Mouse (Mus musculus): ENCODE measurements around the gene Ap2b1. TPM values are rescaled to one million over a fixed set of nuclear protein-coding genes. Genes with fewer than 3 reads are reported as not detected.

Gene Ap2b1
- polyA plus RNA-seq, 1 experiment from 2014 or later = 117 TPM

GRCm38 (mm10) chr11:83285627-83286026 is 13.2 kb upstream of the Ap2b1 start:
- no peak overlapping the region for H3K27ac ChIP-seq (replicated peaks)
- ATAC-seq (ENCODE audit: low FRiP score, low read depth) = no peak
- WGBS = 90% methylated on average over 4 of the region's 4 CpGs
- H3K36me3 ChIP-seq = no peaks in the 10 kb centered on the region
- no peaks in the 10 kb centered on the region for H3K9me3 ChIP-seq
- no peak overlapping the region for H3K9ac ChIP-seq
- no peak overlapping the region for H3K4me3 ChIP-seq
- H3K4me2 ChIP-seq = no peak overlapping the region
- peaks cover 4% of the 10 kb centered on the region; the same call in 1 of the 2 replicates for H3K4me1 ChIP-seq (replicated peaks)
- H3K27me3 ChIP-seq = no peaks in the 10 kb centered on the region

GRCm38 (mm10) chr11:83286566-83286965 is 12.3 kb upstream of the Ap2b1 start, which contains the start of gene Slfn14:
Gene Slfn14 (minus strand): TSS chr11:83286726.
- Histone ChIP-seq H3K4me1 (replicated peaks) (peaks cover 9% of the 10 kb centered on the region), H3K4me3 (no peak within 1 kb of the TSS), H3K27ac (replicated peaks) (no peak within 1 kb of the TSS), H3K27me3 (no peaks in the 10 kb centered on the region), H3K9ac (no peak within 1 kb of the TSS), H3K9me3 (no peaks in the 10 kb centered on the region), H3K4me2 (no peak within 1 kb of the TSS), H3K36me3 (no peaks in the 10 kb centered on the region)
- no peak for ATAC-seq (ENCODE audit: low FRiP score, low read depth)
- WGBS = 73% methylated on average over 1 of the region's 1 CpGs

- 94% methylated on average over 5 of the region's 5 CpGs for WGBS
- Histone ChIP-seq H3K4me3 (no peak overlapping the region), H3K9ac (no peak overlapping the region), H3K27ac (replicated peaks) (no peak overlapping the region), H3K27me3 (no peaks in the 10 kb centered on the region), H3K9me3 (no peaks in the 10 kb centered on the region), H3K4me2 (no peak overlapping the region), H3K36me3 (no peaks in the 10 kb centered on the region), H3K4me1 (replicated peaks) (peaks cover 28% of the 10 kb centered on the region)
- no peak for ATAC-seq (ENCODE audit: low FRiP score, low read depth)
Measured at GRCm38 (mm10) chr11:83289036-83289435, 9.8 kb upstream of the Ap2b1 start.

GRCm38 (mm10) chr11:83289633-83290032 is 9.2 kb upstream of the Ap2b1 start:
- Histone ChIP-seq H3K27me3 (no peaks in the 10 kb centered on the region), H3K9ac (no peak overlapping the region), H3K4me2 (no peak overlapping the region), H3K4me3 (no peak overlapping the region), H3K9me3 (no peaks in the 10 kb centered on the region), H3K4me1 (replicated peaks) (peaks cover 31% of the 10 kb centered on the region), H3K36me3 (no peaks in the 10 kb centered on the region), H3K27ac (replicated peaks) (no peak overlapping the region)
- WGBS = 86% methylated on average over 2 of the region's 2 CpGs
- no peak for ATAC-seq (ENCODE audit: low FRiP score, low read depth)

- Histone ChIP-seq H3K27ac (replicated peaks) (peak overlapping the region; percentile 82), H3K9me3 (no peaks in the 10 kb centered on the region), H3K4me2 (peak overlapping the region; percentile 68), H3K27me3 (no peaks in the 10 kb centered on the region), H3K4me3 (peak overlapping the region; percentile 57), H3K4me1 (replicated peaks) (peaks cover 41% of the 10 kb centered on the region), H3K9ac (peak overlapping the region; percentile 60), H3K36me3 (peaks cover 15% of the 10 kb centered on the region)
- peak; percentile 100 for ATAC-seq (ENCODE audit: low FRiP score, low read depth)
- WGBS = under 1% methylated on average over 37 of the region's 38 CpGs
Measured at GRCm38 (mm10) chr11:83291375-83292250, 7.2 kb upstream of the Ap2b1 start.

- peaks cover 15% of the 10 kb centered on the region for H3K36me3 ChIP-seq
- WGBS = 2% methylated on average over 5 of the region's 5 CpGs
- no peaks in the 10 kb centered on the region for H3K27me3 ChIP-seq
- no peak for ATAC-seq (ENCODE audit: low FRiP score, low read depth)
- H3K9me3 ChIP-seq = no peaks in the 10 kb centered on the region
- H3K4me3 ChIP-seq = peak overlapping the region; percentile 57
- H3K4me1 ChIP-seq (replicated peaks) = peaks cover 47% of the 10 kb centered on the region
- peak overlapping the region; percentile 71 for H3K27ac ChIP-seq (replicated peaks)
- peak overlapping the region; percentile 60 for H3K9ac ChIP-seq
- peak overlapping the region; percentile 68 for H3K4me2 ChIP-seq
Measured at GRCm38 (mm10) chr11:83292251-83292587, 6.6 kb upstream of the Ap2b1 start.

GRCm38 (mm10) chr11:83293182-83293581 is 5.6 kb upstream of the Ap2b1 start:
- H3K27ac ChIP-seq (replicated peaks) = no peak overlapping the region
- H3K4me1 ChIP-seq (replicated peaks) = peaks cover 56% of the 10 kb centered on the region
- peaks cover 15% of the 10 kb centered on the region for H3K36me3 ChIP-seq
- no peak for ATAC-seq (ENCODE audit: low FRiP score, low read depth)
- H3K9me3 ChIP-seq = no peaks in the 10 kb centered on the region
- 91% methylated on average over 1 of the region's 1 CpGs for WGBS
- peak overlapping the region; percentile 60; the same call in 1 of the 2 replicates for H3K9ac ChIP-seq
- H3K27me3 ChIP-seq = no peaks in the 10 kb centered on the region
- peak overlapping the region; percentile 57 for H3K4me3 ChIP-seq
- peak overlapping the region; percentile 68 for H3K4me2 ChIP-seq

- Histone ChIP-seq H3K9me3 (no peaks in the 10 kb centered on the region), H3K4me3 (no peak overlapping the region), H3K4me2 (peak overlapping the region; percentile 68; the same call in 1 of the 2 replicates), H3K36me3 (peaks cover 15% of the 10 kb centered on the region), H3K9ac (no peak overlapping the region), H3K27me3 (no peaks in the 10 kb centered on the region), H3K4me1 (replicated peaks) (peaks cover 58% of the 10 kb centered on the region), H3K27ac (replicated peaks) (no peak overlapping the region)
- ATAC-seq (ENCODE audit: low FRiP score, low read depth) = no peak
- 94% methylated on average over 2 of the region's 2 CpGs for WGBS
Measured at GRCm38 (mm10) chr11:83294133-83294532, 4.7 kb upstream of the Ap2b1 start.

GRCm38 (mm10) chr11:83297816-83298215 is 1.0 kb upstream of the Ap2b1 start:
- 76% methylated on average over 6 of the region's 6 CpGs for WGBS
- Histone ChIP-seq H3K9me3 (no peaks in the 10 kb centered on the region), H3K9ac (no peak overlapping the region), H3K4me2 (peak overlapping the region; percentile 79), H3K27ac (replicated peaks) (no peak overlapping the region), H3K27me3 (no peaks in the 10 kb centered on the region), H3K4me1 (replicated peaks) (peaks cover 56% of the 10 kb centered on the region), H3K4me3 (peak overlapping the region; percentile 95), H3K36me3 (peaks cover 15% of the 10 kb centered on the region)
- no peak for ATAC-seq (ENCODE audit: low FRiP score, low read depth)

- WGBS = 93% methylated on average over 9 of the region's 9 CpGs
- Histone ChIP-seq H3K27me3 (no peaks in the 10 kb centered on the region), H3K36me3 (peaks cover 15% of the 10 kb centered on the region), H3K4me2 (peak overlapping the region; percentile 79), H3K4me3 (no peak overlapping the region), H3K9me3 (no peaks in the 10 kb centered on the region), H3K4me1 (replicated peaks) (peaks cover 55% of the 10 kb centered on the region), H3K27ac (replicated peaks) (no peak overlapping the region), H3K9ac (no peak overlapping the region)
- ATAC-seq (ENCODE audit: low FRiP score, low read depth) = no peak
Measured at GRCm38 (mm10) chr11:83299724-83300123, 900 bp downstream of the Ap2b1 start.

- 69% methylated on average over 2 of the region's 2 CpGs for WGBS
- Histone ChIP-seq H3K27ac (replicated peaks) (no peak overlapping the region), H3K4me1 (replicated peaks) (peaks cover 58% of the 10 kb centered on the region), H3K4me3 (no peak overlapping the region; the same call in 1 of the 2 replicates), H3K4me2 (peak overlapping the region; percentile 58; the same call in 1 of the 2 replicates), H3K9ac (no peak overlapping the region), H3K27me3 (no peaks in the 10 kb centered on the region), H3K36me3 (peaks cover under 1% of the 10 kb centered on the region; the same call in 1 of the 2 replicates), H3K9me3 (no peaks in the 10 kb centered on the region)
- no peak for ATAC-seq (ENCODE audit: low FRiP score, low read depth)
Measured at GRCm38 (mm10) chr11:83301431-83301831, 2.6 kb downstream of the Ap2b1 start.

- peak overlapping the region; percentile 100 for H3K9ac ChIP-seq
- H3K27me3 ChIP-seq = no peaks in the 10 kb centered on the region
- H3K4me1 ChIP-seq (replicated peaks) = peaks cover 57% of the 10 kb centered on the region
- H3K4me3 ChIP-seq = peak overlapping the region; percentile 99
- ATAC-seq (ENCODE audit: low FRiP score, low read depth) = no peak
- peak overlapping the region; percentile 98 for H3K27ac ChIP-seq (replicated peaks)
- peak overlapping the region; percentile 58 for H3K4me2 ChIP-seq
- WGBS = 11% methylated on average over 10 of the region's 10 CpGs
- no peaks in the 10 kb centered on the region for H3K36me3 ChIP-seq
- no peaks in the 10 kb centered on the region for H3K9me3 ChIP-seq
Measured at GRCm38 (mm10) chr11:83302124-83302523, 3.3 kb downstream of the Ap2b1 start.
